Mouse (Mus musculus): ENCODE measurements at regions not wholly inside any gene's neighbourhood (a gene's known extent, or its start where the extent isn't known, plus 50 kb on each side); places are given as distances from the start of the nearest gene placed in this dataset.

GRCm38 (mm10) chr3:143713183-143713582 is 491.8 kb downstream of the Lmo4 start:
- in situ Hi-C loops (cut with MboI, MseI), result no loop called here

DNA sequence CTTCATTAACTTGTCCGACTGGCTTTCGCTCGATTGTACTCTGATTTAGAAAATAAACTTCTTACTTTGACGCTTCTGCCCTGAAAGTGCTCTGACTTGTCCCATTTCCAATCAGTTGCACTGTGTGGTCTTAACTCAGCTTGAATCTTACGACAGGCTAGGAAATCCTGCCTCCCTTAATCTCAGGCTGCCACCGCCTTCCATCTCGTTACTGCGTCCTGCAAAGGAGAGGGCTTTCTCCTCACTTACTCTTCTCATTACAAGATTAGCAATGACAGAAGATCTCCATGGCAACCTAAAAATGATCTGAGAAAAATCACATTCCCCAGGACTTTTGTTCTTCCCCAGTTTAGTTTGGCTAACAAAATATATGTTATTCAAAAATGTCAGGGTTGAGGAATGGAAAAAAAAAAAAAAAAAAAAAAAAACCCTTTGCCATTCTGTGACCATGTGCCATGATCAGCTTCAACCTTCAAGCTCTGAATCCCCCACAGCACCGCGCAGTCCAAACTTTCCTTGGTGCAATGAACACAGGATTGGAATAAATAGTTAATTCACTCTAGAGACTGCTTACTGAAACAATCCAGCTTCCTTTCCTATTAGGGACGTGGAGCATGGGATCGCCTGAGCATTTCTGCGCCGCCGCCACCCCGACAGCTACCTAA is 494.1 kb downstream of the Lmo4 start:
- in situ Hi-C loops (cut with MboI, MseI), result no loop called here

- in situ Hi-C loops (cut with MboI, MseI), result no loop called here
These were observed 498.3 kb downstream of the Lmo4 start for GRCm38 (mm10) chr3:143706679-143707078.

DNA sequence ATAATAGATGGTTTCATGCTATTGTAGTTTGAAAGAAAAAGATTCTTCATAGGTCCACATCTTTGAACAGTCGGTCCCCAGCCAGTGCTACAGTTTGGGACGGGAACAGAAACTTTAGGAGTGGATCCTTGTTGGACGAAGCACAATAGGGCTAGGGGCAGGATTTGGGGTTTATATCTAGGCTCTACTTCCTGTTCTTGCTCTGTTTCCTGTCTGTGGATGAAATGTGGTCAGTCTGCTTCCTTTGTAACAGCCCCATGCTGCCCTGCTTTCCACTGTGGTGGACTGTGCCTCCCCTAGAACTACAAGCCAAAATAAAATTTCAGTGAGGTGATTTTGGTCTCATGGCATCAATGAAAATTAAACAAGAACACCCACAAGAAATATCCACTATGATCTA is 510.2 kb downstream of the Lmo4 start:
- in situ Hi-C loops (cut with MboI, MseI), result no loop called here

DNA sequence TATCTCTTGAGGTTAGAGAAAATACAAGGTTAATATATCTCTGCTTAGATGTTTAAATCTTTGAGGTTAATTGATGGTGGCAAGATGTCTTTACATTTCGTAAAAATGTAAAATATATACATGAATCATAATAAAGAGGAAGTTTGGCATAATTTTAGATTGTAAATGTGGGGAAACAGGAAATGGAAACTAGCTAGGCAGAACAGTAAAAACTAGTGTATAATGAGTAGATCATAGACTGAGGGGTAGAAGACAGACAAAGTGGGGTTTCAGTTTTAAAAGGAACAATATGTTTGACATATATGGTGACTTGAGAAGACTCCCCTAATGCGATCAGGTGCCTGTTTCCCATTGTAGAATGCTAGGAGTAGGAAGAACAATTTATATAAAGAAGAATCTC is 519.3 kb downstream of the Lmo4 start:
- in situ Hi-C loops (cut with MboI, MseI), result no loop called here

- in situ Hi-C loops (cut with MboI, MseI), result loop anchor here (10.0 kb wide), 1 partner anchor 533 kb away; no protein-coding TSS in a partner anchor
These were observed 526.8 kb downstream of the Lmo4 start for GRCm38 (mm10) chr3:143678186-143678585.

GRCm38 (mm10) chr3:143674855-143675254 is 530.2 kb downstream of the Lmo4 start:
- in situ Hi-C loops (cut with MboI, MseI), result loop anchor here (10.0 kb wide), 1 partner anchor 530 kb away; no protein-coding TSS in a partner anchor

DNA sequence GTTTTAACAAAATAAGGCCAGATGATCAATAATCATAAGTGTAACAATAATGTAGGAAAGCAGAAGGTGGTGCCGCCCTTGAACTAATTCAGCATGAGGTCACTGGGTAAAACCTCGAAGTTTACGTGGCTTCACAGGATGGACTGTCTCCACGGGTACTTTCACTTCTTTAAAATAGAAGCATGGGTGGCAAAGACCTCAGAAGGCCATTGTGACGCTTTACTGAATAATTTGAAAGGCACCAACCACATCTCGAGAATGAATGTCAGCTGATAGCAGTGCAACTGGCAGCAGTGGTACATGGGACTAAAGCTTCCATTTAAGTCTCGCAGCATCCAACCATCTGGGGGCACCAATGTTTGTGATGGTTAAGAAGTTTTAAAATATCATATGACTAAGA is 530.6 kb downstream of the Lmo4 start:
- in situ Hi-C loops (cut with MboI, MseI), result loop anchor here (10.0 kb wide), 1 partner anchor 530 kb away; no protein-coding TSS in a partner anchor

GRCm38 (mm10) chr3:143662041-143662685 is 542.9 kb downstream of the Lmo4 start:
- in situ Hi-C loops (cut with MboI, MseI), result no loop called here

DNA sequence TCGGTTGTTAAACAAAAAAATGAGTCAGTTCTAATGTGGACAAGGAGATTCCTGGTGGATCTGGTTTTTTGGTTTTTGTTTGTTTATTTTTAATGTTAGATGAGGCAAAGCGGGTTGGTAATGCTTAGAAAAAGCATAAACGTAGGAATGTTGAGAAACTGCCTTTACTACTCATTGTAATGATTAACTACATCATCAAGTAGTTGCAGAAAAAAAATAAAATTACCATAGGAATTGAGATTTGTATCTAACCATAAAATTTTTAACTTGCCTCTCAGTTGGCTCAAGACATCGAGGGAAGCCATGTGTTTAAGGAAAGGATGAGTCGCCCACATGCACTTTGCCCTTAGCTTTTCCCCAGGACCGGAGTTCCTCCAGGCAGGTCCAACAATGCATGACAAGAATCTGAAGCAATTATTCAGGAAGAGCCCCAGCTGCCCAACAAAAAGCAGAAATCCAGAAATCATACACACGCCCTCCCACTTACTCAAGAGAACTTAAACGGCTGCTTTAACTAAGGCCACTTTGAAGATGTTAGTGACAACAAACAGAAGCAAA is 545.5 kb downstream of the Lmo4 start:
- in situ Hi-C loops (cut with MboI, MseI), result no loop called here

GRCm38 (mm10) chr3:143647237-143647636 is 557.8 kb downstream of the Lmo4 start:
- in situ Hi-C loops (cut with MboI, MseI), result no loop called here

DNA sequence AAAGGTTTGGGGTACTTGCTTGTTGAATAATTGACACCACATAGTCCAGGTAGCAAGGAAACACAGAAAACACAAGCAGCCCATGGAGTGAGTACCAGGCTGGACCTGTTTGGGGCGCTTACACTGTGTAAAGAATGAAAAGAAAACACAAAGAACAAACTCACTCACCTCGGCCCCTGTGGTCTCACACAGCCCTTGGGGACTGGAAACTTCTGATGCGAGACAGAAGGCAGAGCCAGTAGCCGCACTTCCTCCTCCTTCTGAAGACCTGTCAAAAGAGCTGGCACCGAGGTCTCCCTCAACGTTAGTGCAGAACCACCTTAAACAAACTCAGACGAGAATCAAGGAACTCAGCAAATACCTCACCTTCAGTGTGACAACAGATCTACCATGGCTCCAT is 558.2 kb downstream of the Lmo4 start:
- in situ Hi-C loops (cut with MboI, MseI), result no loop called here

DNA sequence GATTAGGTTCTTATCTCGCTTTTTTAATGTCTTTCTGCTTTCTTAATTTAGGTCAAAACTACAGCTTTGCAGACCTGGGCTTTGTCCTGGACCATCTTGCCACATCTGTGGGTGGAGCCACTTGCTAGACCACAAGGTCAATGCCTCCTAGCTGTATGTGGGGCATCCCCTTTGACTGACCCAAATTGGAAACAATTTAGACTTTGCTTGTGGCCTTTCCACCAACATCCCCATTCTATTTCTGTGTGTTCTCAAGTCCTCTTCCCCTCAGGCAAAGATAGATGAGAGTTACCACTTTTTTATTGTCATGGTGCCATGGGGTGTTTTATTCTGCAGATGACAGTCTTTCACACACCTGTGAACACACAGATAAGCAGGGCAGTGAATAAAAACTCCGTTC is 572.0 kb downstream of the Lmo4 start:
- in situ Hi-C loops (cut with MboI, MseI), result no loop called here

- in situ Hi-C loops (cut with MboI, MseI), result no loop called here
These were observed 573.8 kb downstream of the Lmo4 start for GRCm38 (mm10) chr3:143631183-143631582.

DNA sequence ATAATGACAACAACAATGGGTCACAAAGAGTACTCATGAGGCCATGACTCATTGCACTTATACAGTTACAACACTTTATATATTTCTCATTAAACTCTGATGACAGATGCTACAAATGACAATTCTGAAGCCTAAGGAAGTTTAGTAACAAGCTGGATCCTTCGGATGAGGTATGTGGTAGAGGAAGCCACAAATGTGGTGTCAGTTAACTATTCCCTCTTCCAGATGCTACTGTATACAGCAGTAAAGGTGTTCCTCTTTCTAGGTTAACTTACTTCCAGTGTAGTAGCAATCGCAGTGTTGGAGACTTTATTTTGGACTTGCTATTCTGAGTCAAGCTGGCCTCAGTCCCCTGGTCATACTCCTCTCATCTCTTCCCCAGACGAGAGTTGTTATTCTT is 580.1 kb downstream of the Lmo4 start:
- in situ Hi-C loops (cut with MboI, MseI), result loop anchor here (25.0 kb wide), 1 partner anchor 637 kb away; no protein-coding TSS in a partner anchor

DNA sequence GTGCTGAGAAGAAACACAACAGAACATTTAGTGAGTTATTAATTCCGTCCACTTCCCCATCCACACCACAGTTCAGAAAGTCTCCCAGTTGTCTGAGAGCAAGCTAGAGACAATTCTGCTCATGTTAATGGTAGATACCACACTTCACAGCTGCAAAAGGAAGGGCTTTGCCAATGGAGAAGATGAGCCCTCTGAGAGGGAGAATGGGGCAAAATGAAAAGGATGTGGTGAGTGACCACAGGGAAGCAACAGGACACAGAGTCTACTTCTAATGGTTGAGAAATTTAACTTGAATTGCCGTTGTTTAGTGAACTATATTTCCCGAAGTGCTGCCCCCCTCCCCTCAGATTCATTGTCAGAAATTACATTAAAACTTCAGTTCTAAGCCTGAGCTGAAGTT is 582.7 kb downstream of the Lmo4 start:
- in situ Hi-C loops (cut with MboI, MseI), result loop anchor here (25.0 kb wide), 1 partner anchor 640 kb away; no protein-coding TSS in a partner anchor

GRCm38 (mm10) chr3:143619125-143619524 is 585.9 kb downstream of the Lmo4 start:
- in situ Hi-C loops (cut with MboI, MseI), result loop anchor here (25.0 kb wide), 1 partner anchor 643 kb away; no protein-coding TSS in a partner anchor

GRCm38 (mm10) chr3:143614895-143615294 is 590.1 kb downstream of the Lmo4 start:
- in situ Hi-C loops (cut with MboI, MseI), result loop anchor here (25.0 kb wide), 1 partner anchor 647 kb away; no protein-coding TSS in a partner anchor

DNA sequence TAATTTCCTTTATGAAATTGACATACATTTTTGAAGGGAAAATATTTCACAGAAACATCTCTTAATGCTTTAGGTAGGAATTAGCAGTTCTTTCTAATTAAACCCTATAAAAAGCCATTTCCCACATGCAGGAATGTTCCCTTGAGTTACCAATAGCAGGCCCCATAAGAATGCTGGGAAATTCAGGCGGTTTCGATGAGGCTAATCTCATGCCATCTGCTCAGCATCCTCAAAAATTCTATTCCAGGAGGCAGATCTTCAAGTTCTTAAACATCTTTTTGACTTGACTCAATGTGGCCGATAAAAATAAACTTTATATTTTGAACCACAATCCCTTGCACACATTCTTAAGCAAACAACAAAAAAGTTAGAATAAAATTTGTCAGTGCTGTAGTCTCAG is 591.0 kb downstream of the Lmo4 start:
- in situ Hi-C loops (cut with MboI, MseI), result loop anchor here (25.0 kb wide), 1 partner anchor 648 kb away; no protein-coding TSS in a partner anchor

DNA sequence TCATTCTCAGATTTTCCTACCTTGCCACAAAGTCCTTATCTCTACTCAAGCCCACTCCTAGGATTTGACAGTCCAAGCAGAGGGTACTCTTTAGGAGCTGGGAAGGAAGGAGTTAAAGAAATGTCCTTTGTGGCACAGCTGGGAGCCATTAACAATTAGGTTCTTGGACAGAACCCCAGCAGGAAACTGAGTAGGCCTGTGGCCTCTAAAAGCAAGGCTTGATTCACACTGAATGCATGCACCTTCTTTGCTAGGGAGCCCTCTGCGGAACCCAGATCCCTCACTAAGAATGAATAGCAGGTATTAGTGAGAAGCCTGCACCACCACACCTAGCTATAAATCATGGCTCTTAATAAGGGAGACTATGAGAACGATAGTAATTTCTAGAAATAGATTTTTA is 595.3 kb downstream of the Lmo4 start:
- in situ Hi-C loops (cut with MboI, MseI), result loop anchor here (10.0 to 25.0 kb wide), 2 partner anchors 555 to 653 kb away; no protein-coding TSS in a partner anchor

- in situ Hi-C loops (cut with MboI, MseI), result no loop called here
These were observed 605.9 kb downstream of the Lmo4 start for GRCm38 (mm10) chr3:143599120-143599519.

DNA sequence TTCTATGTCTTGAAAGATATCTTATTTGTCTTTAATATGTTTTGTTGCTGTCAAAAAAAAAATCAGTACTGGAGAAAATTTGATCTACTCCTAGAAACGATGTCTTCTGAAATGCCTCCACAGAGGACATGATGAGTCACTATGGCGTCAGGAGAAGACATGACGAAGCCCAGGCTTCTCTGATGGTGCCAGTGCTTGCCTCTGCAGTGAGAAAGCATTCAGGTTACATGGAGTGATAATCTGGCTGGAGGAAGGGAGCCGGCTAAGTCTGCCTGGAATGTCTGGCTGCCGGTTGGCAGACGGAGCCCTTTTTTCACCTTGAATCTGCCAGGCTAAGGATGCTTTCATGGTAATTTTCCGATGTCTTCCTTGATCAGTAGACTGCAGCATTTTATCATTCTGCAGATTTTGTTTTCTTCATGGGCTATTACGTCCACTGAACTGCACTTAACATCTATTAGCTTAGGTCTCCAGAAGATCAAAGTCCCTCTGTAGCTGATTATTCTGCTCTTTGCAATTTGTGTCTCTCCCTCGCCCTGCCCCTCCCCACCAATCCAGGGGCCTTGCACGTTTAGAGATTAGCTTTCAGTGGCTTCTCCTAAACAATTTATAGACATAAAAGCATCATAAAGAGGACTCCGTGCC is 607.9 kb downstream of the Lmo4 start:
- in situ Hi-C loops (cut with MboI, MseI), result no loop called here
